Mouse (Mus musculus) heart, embryonic 10.5 days (tissue): ENCODE measurements at regions not wholly inside any gene's neighbourhood (a gene's known extent, or its start where the extent isn't known, plus 50 kb on each side); places are given as distances from the start of the nearest gene placed in this dataset.
"Not testable (repeated sequence)": the region's sequence is repeated elsewhere in the genome, so short reads cannot be mapped to it uniquely, and the experiment has no call there.

Source experiments
- DNase-seq: peaks from one replicate; pipeline ENCODE4 v3.0.0-alpha.2; 2017; ENCODE audit warnings: low spot score
- H3K27ac ChIP-seq: fragments of 300-500 bp; sonication (generic); 2 replicates; pipeline ENCODE4 v1.5.1; 2016; ENCODE audit warnings: mild to moderate bottlenecking
- H3K27me3 ChIP-seq: fragments of 300-500 bp; sonication (generic); 2 replicates; pipeline ENCODE4 v1.6.1; 2016; ENCODE audit warnings: mild to moderate bottlenecking; ENCODE audit not compliant: poor library complexity, insufficient read depth, severe bottlenecking
- H3K36me3 ChIP-seq: fragments of 300-500 bp; sonication (generic); 2 replicates; pipeline ENCODE4 v1.6.1; 2016; ENCODE audit warnings: mild to moderate bottlenecking, moderate library complexity
- H3K4me1 ChIP-seq: fragments of 300-500 bp; sonication (generic); 2 replicates; pipeline ENCODE4 v1.6.1; 2016; ENCODE audit warnings: mild to moderate bottlenecking
- H3K4me3 ChIP-seq: fragments of 300-500 bp; sonication (generic); 2 replicates; pipeline ENCODE4 v1.5.1; 2016; ENCODE audit warnings: mild to moderate bottlenecking, moderate library complexity
- H3K9me3 ChIP-seq: fragments of 300-500 bp; sonication (generic); 2 replicates; pipeline ENCODE4 v1.6.1; 2016; ENCODE audit warnings: mild to moderate bottlenecking, moderate library complexity
- WGBS: fragments of 180-500 bp; shearing (Covaris S2); methylation state at CpG from one replicate; pipeline ENCODE4 v1.1.7; 2016; 5-methylcytosine and 5-hydroxymethylcytosine counted together

DNA sequence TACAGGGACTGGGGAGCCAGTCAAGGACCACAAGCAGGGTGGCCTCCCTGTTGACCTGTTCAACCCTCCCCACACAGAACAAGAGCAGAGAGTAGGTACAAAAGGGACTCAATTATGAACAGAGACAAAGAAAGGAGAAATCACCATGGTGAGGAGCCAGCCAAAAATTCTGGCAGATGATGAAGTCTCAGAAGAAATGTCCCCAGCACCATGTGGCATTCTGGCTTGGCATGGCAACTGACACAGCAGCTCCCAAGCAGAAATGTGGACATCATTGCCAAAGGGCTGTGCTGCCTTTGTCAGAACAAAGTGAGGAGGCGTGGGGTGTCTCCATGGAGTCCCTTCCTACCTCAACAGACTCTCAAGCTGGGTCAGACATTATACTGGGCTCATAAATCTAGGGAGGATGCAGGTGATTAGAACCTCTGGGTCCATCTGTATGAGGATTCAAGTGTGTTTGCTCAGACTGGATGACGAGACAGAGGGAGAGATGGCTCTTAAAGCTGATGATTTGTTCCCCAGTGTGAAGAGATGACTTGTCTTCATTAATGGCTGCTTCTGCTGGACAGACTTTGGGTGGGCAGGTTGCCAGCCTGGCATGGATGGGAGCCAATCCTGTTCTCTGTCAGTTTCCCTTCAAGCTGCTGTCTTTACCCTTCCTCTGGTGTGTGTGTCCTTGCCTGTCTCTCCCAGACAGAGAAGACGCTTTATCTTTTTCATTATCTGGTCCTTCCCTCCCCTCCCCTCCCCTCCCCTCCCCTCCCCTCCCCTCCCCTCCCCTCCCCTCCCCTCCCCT lies 120.5 kb upstream of the Fhl2 start:
- H3K27ac ChIP-seq: no peak overlapping the region
- DNase-seq: no peak
- WGBS: 68% methylated on average over 3 of the region's 3 CpGs

DNA sequence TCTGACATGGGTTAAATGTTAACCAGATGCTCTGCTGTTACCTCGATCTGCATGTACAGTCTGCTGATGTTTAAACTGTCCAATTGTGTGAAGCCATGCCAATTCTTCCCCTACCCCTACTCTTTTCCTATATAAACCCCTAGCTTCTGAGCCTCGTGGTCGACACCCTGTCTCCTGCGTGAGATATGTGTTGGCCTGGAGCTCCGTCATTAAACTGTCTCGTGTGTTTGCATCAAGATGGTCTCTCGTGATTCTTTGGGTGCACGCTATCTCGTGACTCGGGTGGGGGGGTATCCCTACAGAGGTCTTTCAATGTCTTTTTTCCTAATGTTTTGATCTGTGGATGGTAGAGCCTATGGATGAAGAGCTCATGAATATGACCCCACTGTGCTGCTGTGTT lies 110.9 kb upstream of the Nck2 start:
- H3K4me3 ChIP-seq, H3K9me3 ChIP-seq, H3K27me3 ChIP-seq, H3K4me1 ChIP-seq, H3K36me3 ChIP-seq, H3K27ac ChIP-seq: not testable (repeated sequence)
- DNase-seq: peak; percentile 61
- 90% methylated on average over 10 of the region's 10 CpGs for WGBS

More for the DNA sequence above, 120.5 kb upstream of the Fhl2 start:
- Histone ChIP-seq H3K36me3 (no peaks in the 10 kb centered on the region), H3K4me1 (no peaks in the 10 kb centered on the region), H3K9me3 (no peaks in the 10 kb centered on the region), H3K27me3 (no peaks in the 10 kb centered on the region), H3K4me3 (no peak overlapping the region)

DNA sequence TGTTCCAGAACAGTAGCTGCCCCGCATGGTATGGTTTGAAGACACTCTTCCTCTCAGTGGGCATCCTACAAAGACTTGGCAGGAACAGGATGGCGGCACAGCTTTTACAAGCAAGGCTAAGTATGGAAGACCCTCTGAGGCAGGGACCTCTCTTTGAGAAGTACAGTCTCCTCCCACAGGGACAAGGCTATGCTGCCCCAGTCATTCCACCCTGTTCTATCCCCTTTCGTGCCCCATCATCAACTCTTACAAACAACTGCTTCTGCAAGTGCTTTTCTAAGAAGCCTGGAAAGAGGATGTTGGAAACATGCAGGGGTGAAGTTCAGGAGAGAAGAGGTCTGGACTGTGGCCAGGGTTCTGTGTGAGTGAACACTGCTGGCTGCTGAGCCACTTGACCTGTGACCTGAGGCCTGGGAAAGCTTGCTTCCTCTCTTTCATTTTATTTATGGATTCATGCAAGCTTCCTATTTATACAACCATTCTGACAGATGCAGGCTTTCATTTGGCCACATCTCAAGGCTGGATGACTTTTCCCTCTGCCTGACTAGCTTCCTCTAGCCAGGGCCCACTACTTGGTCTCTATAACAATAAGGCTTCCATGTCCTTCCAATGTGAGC lies 107.1 kb upstream of the Nck2 start:
- no peaks in the 10 kb centered on the region for H3K27me3 ChIP-seq
- no peak for DNase-seq
- H3K4me3 ChIP-seq: no peak overlapping the region
- H3K27ac ChIP-seq: 0 out of 2 replicates have a peak overlapping the region, but pooled peaks have one; percentile 9
- WGBS: 85% methylated on average over 3 of the region's 3 CpGs
- H3K36me3 ChIP-seq: no peaks in the 10 kb centered on the region
- H3K9me3 ChIP-seq: peaks cover 8% of the 10 kb centered on the region; the same call in 1 of the 2 replicates
- H3K4me1 ChIP-seq: no peaks in the 10 kb centered on the region

DNA sequence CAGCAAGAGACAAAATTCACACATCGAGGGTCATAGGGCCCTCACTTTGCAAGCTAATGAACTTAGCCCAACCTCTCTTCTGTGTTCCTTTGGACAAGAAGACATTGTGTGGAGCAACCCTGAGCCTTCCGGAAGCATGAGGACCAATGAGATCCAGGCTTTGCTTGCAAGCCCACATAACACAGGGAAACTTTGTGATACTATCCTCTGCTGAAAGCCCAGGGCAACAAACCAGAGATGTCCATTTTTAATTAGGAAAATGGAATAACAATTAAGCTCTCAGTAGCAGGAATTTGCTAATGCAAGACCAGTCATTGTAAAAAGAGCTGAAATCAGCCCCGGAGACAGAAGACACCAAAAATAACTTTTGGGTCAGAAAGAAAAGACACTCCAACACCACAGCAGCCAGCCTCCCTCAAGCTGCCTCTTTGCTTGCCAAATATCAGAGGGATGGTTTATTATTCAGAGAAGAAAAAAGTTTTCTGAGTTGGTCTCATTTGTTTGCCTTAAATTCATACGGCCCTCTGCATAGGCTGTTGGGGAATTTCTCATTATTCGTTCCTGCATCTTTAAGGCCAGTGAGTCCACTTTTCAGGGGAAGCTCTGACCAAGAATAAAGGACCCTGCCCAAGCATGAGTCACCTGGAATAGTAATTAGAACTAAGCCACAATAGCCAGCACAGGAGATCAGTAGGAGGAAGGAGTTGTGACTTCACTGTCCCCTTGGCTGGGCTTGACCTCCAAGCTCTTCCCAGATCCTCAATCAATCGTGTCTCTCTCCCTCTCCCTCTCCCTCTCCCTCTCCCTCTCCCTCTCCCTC lies 106.1 kb upstream of the Nck2 start:
- no peaks in the 10 kb centered on the region for H3K4me1 ChIP-seq
- peaks cover 4% of the 10 kb centered on the region; the same call in 1 of the 2 replicates for H3K9me3 ChIP-seq
- H3K4me3 ChIP-seq: no peak overlapping the region
- no peak for DNase-seq
- H3K27ac ChIP-seq: no peak overlapping the region
- WGBS: 71% methylated on average over 6 of the region's 6 CpGs
- no peaks in the 10 kb centered on the region for H3K36me3 ChIP-seq
- H3K27me3 ChIP-seq: no peaks in the 10 kb centered on the region

DNA sequence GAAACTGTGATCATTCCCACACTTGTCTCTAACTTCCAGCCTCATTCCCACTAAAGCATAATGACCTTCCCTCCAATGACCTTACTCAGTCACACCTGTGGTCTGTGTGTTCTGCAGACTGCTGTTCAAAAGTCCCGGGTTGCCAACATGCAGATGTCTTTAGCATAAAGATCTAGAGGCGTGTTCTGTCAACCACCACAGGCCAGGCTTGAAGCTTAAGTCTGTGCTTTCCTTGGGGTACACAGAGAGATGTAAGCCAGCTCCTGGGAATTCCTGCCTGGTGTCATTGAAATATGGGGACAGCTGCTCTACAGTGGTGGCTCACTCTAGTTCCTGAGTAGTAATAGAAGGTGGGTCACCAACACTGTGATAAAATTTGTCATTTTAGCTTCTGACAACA lies 101.5 kb upstream of the Nck2 start:
- H3K4me3 ChIP-seq: no peak overlapping the region
- WGBS: 76% methylated on average over 2 of the region's 2 CpGs
- DNase-seq: peak; percentile 69
- no peaks in the 10 kb centered on the region for H3K27me3 ChIP-seq
- H3K4me1 ChIP-seq: no peaks in the 10 kb centered on the region
- H3K9me3 ChIP-seq: no peaks in the 10 kb centered on the region
- no peaks in the 10 kb centered on the region for H3K36me3 ChIP-seq
- H3K27ac ChIP-seq: no peak overlapping the region

DNA sequence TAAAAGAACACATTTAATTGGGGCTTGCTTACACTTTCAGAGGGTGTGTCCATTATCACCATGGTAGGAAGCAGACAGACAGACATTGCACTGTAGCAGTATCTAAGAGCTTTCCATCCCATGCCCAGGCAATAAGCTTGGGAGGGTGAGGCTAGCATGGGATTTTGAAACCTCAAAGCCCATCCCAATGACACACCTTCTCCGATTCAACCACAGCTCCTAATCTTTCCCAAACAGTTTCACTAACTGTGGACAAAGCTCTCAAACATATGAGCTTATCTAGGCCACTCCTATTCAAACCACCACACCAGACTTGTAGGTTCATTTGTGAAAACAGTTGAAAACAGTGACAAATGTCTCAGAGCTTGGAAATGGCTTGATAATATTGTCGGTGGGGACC lies 101.0 kb upstream of the Nck2 start:
- Histone ChIP-seq H3K27me3 (no peaks in the 10 kb centered on the region), H3K4me1 (no peaks in the 10 kb centered on the region), H3K9me3 (no peaks in the 10 kb centered on the region), H3K36me3 (no peaks in the 10 kb centered on the region), H3K4me3 (no peak overlapping the region), H3K27ac (no peak overlapping the region)
- peak; percentile 45 for DNase-seq
- WGBS: 38% methylated on average over 2 of the region's 2 CpGs

DNA sequence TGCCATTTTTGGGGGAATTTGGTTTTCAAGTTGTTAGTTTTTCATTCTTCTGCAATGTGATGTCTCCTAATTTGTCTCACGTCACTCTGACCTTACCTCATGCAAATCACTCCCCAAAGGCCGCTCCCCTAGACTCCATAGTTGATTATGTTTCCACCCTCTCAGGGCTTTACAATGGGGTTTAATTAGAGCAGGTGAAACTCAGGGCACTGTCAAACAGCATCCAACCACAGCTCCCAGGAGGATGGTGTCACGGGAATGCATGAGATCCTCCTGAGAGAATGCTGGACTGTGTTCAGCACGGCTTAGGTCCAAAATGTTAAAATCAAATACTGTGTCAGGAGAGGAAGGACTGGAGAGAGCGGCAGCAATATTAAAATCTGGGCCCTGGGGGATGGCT lies 100.4 kb upstream of the Nck2 start:
- 88% methylated on average over 5 of the region's 5 CpGs for WGBS
- Histone ChIP-seq H3K36me3 (no peaks in the 10 kb centered on the region), H3K4me3 (no peak overlapping the region), H3K9me3 (no peaks in the 10 kb centered on the region), H3K4me1 (no peaks in the 10 kb centered on the region), H3K27me3 (no peaks in the 10 kb centered on the region), H3K27ac (no peak overlapping the region)
- DNase-seq: peak; percentile 67

DNA sequence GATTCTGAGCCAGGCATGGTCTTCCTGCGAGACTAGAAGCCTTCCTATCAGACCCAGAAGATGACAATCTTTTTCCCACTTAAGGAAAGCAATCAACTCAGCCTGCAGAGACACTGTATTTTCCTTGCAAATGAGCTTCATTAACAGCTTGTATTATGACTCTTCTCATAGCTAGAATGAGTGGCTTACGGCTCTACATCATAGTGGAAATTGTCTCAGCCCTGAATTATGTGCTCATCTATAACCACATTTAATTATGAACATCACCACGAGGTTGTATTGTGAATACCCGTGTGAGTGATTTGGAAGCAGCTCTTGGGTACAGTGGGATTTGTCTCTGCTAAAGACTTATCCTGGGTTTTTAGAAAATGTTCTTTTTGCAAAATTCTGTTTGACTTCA lies 97.2 kb upstream of the Nck2 start:
- Histone ChIP-seq H3K36me3 (no peaks in the 10 kb centered on the region), H3K27me3 (no peaks in the 10 kb centered on the region), H3K9me3 (no peaks in the 10 kb centered on the region), H3K4me3 (no peak overlapping the region), H3K27ac (no peak overlapping the region), H3K4me1 (no peaks in the 10 kb centered on the region)
- DNase-seq: peak; percentile 6
- 75% methylated on average over 4 of the region's 4 CpGs for WGBS

DNA sequence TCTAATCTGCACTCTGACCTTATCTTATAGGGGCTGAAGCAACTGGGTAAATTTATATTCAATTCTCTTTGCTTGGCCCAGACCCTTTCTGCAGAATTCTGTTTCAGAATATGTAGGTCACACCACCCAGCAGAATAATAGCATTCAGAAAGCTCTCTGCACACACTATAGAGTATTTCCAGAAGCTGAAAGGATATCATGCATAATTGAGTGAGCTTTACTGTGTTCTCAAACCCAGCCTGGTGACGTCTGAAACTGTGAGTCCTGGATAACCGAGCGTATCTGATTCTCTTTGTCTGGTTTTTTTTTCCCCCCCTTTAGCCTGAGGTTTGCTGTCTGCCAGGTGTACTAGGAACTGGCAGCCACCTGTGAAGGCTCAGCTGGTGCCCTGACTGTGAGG lies 94.4 kb upstream of the Nck2 start:
- DNase-seq: no peak
- WGBS: 79% methylated on average over 3 of the region's 3 CpGs
- Histone ChIP-seq H3K9me3 (no peaks in the 10 kb centered on the region), H3K4me3 (no peak overlapping the region), H3K27me3 (no peaks in the 10 kb centered on the region), H3K27ac (no peak overlapping the region), H3K4me1 (no peaks in the 10 kb centered on the region), H3K36me3 (no peaks in the 10 kb centered on the region)

DNA sequence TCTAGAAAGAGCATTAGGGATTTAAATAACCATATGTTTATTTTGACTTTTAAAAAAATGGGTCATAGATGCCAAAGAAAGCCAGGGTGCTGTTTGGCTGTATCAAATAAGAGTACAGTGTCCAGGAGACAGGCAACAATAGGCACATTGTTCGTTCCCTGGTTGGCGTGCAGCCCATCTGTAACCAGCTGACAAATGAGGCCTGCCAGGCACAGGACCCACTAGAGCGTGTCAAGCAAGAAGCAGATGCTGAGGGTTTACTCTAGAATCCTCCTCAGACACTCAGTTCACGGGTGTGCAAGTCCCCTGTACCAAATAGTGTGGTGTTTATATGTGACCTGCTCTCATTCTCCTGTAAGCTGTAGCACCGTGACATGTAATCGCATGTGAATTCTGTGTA lies 86.2 kb upstream of the Nck2 start:
- Histone ChIP-seq H3K27me3 (no peaks in the 10 kb centered on the region), H3K4me1 (peaks cover 23% of the 10 kb centered on the region), H3K9me3 (no peaks in the 10 kb centered on the region), H3K4me3 (no peak overlapping the region), H3K27ac (no peak overlapping the region), H3K36me3 (no peaks in the 10 kb centered on the region)
- peak; percentile 80 for DNase-seq
- WGBS: 57% methylated on average over 6 of the region's 6 CpGs

DNA sequence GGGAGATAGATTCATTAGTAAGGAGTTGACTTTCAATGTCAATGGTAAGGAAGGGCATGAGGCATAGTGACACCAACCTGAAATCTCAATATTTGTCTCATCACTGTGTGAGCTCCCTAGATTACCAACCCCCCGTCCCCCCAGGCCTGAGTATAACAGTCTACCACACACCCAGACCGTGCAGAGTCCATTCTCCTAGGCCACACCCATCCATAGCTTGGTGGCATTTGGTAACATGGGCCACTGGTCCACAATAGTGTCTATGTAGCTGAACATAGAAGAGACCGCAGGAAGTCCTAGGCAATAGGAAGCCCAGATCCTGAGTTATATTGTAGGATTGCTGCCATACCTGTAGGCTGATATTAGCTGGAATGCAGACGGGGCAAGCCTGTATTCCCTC lies 84.7 kb upstream of the Nck2 start:
- no peak overlapping the region for H3K4me3 ChIP-seq
- 89% methylated on average over 4 of the region's 4 CpGs for WGBS

DNA sequence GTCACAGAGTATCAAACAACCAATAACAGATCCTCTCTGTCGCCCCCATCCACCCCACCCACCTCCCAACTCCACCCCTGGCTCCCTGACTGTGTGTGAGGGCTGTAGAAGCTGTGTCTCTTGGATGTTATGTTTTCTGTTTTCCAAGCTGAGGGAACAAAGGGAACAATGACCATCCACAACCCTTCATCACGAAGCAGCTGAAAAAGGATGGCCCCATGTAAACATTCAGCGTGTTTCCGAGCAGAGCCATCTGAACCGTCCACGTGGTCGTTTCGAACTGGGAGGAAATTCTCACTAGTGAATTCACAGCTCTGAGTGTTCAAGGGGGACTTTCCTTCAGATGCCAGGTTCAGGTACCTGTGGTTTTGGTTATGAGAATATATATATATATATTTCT lies 84.1 kb upstream of the Nck2 start:
- Histone ChIP-seq H3K27ac (peak overlapping the region; percentile 69; the same call in 1 of the 2 replicates), H3K36me3 (no peaks in the 10 kb centered on the region), H3K9me3 (no peaks in the 10 kb centered on the region), H3K4me1 (peaks cover 23% of the 10 kb centered on the region), H3K27me3 (no peaks in the 10 kb centered on the region), H3K4me3 (no peak overlapping the region)
- DNase-seq: peak; percentile 61
- 64% methylated on average over 8 of the region's 8 CpGs for WGBS

More for the DNA sequence above, 84.7 kb upstream of the Nck2 start:
- no peaks in the 10 kb centered on the region for H3K27me3 ChIP-seq
- H3K27ac ChIP-seq: no peak overlapping the region
- peak; percentile 66 for DNase-seq
- H3K9me3 ChIP-seq: no peaks in the 10 kb centered on the region
- H3K4me1 ChIP-seq: peaks cover 23% of the 10 kb centered on the region
- H3K36me3 ChIP-seq: no peaks in the 10 kb centered on the region

DNA sequence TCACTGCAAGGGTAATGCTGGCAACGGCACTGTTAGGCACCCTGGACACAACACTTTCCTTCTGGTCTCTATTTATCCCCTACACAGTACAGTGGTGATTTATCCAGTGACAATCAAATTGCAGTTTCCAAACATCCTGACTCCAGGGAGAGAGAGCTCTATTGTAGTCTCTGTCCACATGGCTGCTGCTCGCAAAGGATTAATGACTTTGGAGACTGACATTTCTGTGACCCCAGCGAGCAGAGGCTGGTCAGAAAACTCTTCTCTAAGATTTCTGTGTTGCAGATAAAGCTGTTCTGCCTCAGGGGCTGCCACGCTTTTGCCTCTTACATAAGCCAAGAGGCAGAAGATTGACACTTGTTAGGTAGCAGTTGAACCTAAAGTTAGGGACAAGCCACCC lies 83.6 kb upstream of the Nck2 start:
- H3K9me3 ChIP-seq: no peaks in the 10 kb centered on the region
- peak overlapping the region; percentile 69 for H3K27ac ChIP-seq
- H3K36me3 ChIP-seq: no peaks in the 10 kb centered on the region
- H3K4me1 ChIP-seq: peaks cover 23% of the 10 kb centered on the region
- no peaks in the 10 kb centered on the region for H3K27me3 ChIP-seq
- WGBS: 24% methylated on average over 4 of the region's 4 CpGs
- no peak overlapping the region for H3K4me3 ChIP-seq
- DNase-seq: peak; percentile 46
